Mouse (Mus musculus): ENCODE results near the gene Nfil3. TPM values are rescaled to one million over a fixed set of nuclear protein-coding genes. Genes with fewer than 3 reads are reported as not detected.

The Nfil3 gene
- total RNA-seq, 2 experiments from 2014 or later: 73.2 to 88.2 TPM

DNA sequence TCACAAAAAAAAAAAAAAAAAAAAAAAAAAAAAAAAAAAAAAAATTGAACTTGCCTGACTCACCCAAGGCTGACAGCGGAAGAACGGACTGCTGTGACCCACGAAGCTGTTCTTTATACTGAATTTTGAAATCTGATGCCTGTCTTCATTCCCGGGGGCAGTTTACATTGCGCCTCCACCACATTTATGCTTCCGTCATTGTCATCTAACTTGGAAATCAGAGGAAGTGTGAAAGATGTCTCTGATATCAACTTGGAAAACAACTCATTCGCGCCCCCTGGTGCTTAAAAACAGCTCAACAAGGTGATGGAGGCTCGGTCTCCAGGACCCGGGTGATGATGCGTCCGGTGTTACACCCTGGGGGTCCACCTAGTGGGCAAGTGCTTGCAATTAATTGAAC is 1.8 kb upstream of the Nfil3 start:
- DNase-seq (ENCODE audit: low spot score): peak; percentile 95

- DNase-seq (ENCODE audit: low spot score): peak; percentile 87
Observed at GRCm38 (mm10) chr13:52981441-52982281, 788 bp upstream of the Nfil3 start.

GRCm38 (mm10) chr13:52980211-52980950 is 492 bp downstream of the Nfil3 start:
- DNase-seq (ENCODE audit: low spot score): peak; percentile 87

DNA sequence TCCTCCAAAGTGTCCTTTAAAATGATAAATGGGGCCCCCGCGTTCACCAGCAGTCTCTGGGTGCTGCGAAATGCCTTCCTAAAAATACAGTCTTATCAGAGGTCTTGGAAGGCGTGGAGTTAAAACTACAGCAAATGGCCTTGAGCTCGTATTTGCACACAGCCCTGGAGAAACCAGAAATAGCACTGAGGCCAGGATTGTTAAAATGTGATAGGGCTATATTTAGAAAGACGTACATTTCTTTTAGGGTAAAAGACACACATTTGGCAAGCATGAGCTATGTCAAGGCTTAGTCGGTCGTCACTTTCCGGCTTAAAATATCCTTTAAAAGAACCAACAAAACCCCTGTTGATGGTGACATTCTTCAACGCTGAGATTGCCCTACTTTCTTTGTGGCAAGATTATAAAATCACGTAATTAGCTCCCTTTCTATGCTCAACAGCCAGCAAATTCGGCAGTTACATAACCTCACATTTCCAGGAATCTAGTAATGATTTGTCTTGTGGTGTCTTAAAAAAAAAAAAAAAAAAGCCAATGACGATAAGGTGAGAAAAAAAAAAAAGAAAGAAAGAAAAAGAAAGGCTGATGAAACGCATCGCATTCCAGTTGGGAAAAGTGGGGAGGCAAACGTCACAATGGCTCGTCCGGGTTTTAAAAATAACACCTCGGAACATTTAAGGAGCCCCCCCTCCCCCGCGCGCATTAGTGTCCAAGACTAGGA is 1.4 kb downstream of the Nfil3 start:
- peak; percentile 63 for DNase-seq (ENCODE audit: low spot score)

GRCm38 (mm10) chr13:52978321-52978981 is 2.4 kb downstream of the Nfil3 start:
- peak; percentile 37 for DNase-seq (ENCODE audit: low spot score)

- DNase-seq (ENCODE audit: low spot score): no peak
Observed at GRCm38 (mm10) chr13:52977757-52978156, 3.1 kb downstream of the Nfil3 start.

DNA sequence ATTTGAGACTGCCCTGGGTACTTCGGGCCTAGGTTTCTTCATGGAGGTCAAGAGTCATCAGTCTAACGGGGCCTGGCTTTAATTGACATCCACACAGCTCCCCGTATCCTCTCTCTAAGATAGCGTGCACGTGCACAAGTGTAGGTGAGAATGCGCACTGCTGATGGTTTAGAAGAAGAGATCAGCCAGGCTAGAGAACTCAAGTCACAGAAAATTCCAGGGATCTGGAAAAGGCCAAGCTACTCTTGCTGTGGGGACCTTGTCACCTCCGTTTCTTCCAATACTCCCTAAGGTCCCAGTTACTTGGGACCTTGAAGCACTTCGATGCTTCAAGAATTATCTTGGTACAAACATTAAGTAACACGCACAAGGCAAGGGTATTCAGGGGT is 3.7 kb downstream of the Nfil3 start:
- peak; percentile 57 for DNase-seq (ENCODE audit: low spot score)

- DNase-seq (ENCODE audit: low spot score): peak; percentile 65
Observed at GRCm38 (mm10) chr13:52976510-52977220, 4.2 kb downstream of the Nfil3 start.

DNA sequence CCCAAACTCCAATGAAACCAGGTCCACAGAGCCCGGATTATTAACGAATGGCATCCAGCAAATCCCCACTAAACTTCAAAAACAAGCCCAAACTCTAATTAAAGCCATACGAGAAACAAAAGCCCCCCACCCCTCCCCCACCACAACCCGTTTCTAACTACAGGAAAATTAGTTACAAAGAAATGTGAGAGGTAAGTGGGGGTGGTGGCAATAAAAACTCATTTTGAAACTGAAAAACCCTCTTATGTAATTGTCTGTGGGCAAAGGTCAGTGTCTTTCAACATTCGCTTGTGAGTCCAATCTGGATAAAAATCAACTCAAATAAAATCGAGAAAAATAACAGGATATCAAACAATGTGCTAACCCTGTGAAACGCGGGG is 4.8 kb downstream of the Nfil3 start:
- no peak for DNase-seq (ENCODE audit: low spot score)

DNA sequence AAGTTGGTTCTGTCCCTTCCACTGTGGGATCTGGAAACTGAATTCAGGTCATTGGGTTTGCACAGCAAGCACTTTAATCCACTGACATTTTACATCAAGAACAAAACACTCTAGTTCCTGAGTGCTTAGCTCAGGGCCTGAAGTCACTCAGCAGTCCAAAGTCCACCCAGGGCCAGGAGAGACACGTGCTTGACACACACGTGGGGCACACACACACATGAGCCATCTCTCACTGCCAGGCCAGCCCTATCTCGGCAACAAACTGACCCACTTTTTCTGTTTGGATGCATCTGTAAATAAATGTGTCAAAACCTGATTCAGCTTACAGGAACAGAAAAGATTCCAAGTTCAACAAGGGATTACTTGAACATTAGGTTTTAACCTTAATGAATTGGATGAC is 6.2 kb downstream of the Nfil3 start:
- DNase-seq (ENCODE audit: low spot score): peak; percentile 84

GRCm38 (mm10) chr13:52973427-52973826 is 7.4 kb downstream of the Nfil3 start:
- DNase-seq (ENCODE audit: low spot score): no peak

DNA sequence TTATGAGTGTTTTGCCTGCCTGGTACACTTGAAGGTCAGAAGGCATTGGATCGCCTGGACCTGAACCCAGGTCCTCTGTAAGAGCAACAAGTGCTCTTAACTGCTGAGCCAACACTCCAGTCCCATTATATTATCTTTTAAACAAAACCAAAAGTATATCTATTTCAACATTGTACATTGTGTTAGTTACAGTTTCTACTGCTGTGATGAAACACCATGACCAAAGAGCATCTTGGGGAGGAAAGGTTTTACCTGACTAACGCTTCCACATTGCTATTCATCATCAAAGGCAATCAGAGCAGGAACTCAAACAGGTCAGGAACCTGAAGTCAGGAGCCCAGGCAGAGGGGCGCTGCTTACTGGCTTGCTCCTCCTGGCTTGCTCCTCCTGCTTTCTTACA is 8.2 kb downstream of the Nfil3 start:
- no peak for DNase-seq (ENCODE audit: low spot score)

GRCm38 (mm10) chr13:52970876-52971275 is 10.0 kb downstream of the Nfil3 start:
- no peak for DNase-seq (ENCODE audit: low spot score)

- DNase-seq (ENCODE audit: low spot score): no peak
Observed at GRCm38 (mm10) chr13:52962922-52963321, 18.0 kb downstream of the Nfil3 start.

DNA sequence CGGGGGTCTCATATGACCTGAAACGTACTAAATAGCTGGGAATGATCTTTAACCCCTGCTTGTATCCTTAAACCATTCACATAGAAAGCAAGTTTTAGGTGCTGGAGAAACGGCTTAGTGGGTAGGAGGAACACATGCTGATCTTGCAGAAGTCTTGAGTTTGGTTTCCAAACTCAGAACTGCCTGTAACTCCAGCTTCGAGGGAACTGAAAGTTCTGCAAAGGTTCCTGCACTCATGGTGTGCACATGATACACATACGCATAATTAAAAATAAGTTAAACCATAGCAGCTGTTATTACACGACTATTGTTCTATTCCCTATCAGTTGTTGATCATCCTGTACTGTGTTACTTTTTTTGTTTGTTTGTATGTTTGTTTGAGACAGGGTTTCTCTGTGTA is 18.5 kb downstream of the Nfil3 start:
- no peak for DNase-seq (ENCODE audit: low spot score)

- no peak for DNase-seq (ENCODE audit: low spot score)
Observed at GRCm38 (mm10) chr13:52953779-52954553, 26.9 kb downstream of the Nfil3 start.

DNA sequence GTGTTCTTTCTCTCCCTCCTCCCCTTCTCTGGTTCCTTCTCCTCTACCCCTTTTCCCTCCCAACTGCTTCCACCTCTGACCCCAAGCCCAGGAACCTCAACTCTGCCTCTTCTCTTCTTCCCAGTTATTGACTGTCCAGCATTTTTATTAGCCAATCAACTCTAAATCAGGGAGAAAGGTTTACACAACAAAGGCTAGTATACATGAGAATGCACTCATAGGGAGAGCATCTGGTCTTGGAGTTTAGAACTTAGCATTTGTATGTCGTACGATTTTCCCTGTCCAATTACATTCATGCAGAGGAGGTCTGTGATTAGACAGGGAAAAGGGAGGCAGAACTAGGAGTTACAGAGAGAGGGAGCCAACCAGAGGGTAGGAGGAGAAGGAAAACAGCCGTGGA is 31.7 kb downstream of the Nfil3 start:
- no peak for DNase-seq (ENCODE audit: low spot score)

DNA sequence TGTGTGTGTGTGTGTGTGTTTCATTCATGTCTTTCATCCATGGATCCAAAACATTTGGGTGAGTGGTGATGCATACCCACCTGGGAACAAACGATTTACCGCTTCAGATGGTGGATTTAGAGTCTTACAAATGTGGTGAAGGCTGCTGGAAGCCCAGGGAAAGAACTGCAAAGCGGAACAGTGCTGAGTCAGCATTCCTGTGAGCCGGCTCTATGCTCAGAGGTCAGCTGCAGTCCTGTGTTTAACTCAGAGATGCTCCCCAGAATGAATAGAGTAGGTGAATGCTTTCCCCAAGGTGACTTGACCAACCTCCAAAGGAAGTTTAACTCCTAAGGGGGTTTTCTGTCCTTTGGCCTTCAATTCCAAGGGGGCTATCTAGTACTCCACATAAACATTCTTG is 33.3 kb downstream of the Nfil3 start:
- no peak for DNase-seq (ENCODE audit: low spot score)

DNA sequence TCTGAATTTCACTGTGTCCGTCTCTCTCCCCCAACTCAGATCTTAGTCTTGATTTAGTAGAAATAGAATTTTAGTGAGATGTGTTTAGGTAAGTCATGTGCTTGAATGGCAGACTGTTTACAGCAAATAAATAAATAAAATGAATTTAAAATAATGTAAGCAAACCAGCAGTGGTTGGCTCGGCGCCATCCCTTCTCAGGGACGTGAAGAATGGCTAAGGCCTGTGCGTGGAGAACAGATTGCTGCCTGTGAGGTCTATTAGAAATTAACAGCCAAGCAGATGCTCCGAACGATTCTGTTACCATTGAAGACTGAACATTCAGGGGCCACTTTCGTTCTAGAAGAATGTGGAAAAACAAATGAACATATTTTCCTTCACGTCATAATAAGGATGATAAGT is 35.1 kb downstream of the Nfil3 start:
- no peak for DNase-seq (ENCODE audit: low spot score)

- no peak for DNase-seq (ENCODE audit: low spot score)
Observed at GRCm38 (mm10) chr13:52944116-52944515, 36.8 kb downstream of the Nfil3 start.

Data from gastrocnemius, adult 18-20 months (tissue).